10 mouse cellular contexts compared by ENCODE assay signal in the genomic region with DNA sequence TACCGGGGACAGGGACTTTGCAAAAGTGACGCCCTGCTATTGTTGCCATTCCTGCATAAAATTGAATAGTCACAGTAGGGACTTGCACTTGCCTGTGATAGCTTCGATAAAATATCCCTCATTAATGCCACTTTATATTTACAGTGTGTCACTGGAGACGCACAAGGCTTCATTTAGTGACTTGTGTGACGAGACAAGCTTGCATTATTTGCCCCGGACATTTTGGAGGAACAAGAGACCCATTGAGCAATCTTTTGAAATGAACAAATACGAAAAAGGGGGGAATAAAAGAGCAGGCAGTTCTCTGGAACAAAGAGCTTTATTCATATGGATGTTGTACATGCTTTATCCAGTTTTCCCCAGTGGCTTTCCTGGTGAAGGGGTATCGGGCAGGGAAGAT. TPM values are rescaled to one million over a fixed set of nuclear protein-coding genes. Genes with fewer than 3 reads are reported as not detected.
A peak's percentile ranks its signal among the peaks of the same experiment; 100 is the strongest.
DNase-seq lines count a peak whose midpoint lies in the region; ATAC-seq and TF ChIP-seq lines count a peak whose summit lies in the region.
"Had no signal": no experiment of that assay in that cellular context is flagged by ENCODE, and none has a peak within 500 bp of the region (broad histone marks: within the 10 kb centered on the region; RNA-seq: fewer than 3 reads in every experiment).

No protein-coding gene starts in this region.

- no peaks in the 10 kb centered on the region for H3K9me3 ChIP-seq in embryonic facial prominence, embryonic 10.5 days
- no peaks in the 10 kb centered on the region for H3K9me3 ChIP-seq in hindbrain, embryonic 13.5 days
- H3K9me3 ChIP-seq in midbrain, postnatal 0 days (ENCODE audit: low read length) = no peaks in the 10 kb centered on the region

- peak overlapping the region; percentile 95 for H3K9ac ChIP-seq in hindbrain, embryonic 13.5 days
- H3K9ac ChIP-seq in midbrain, postnatal 0 days (replicated peaks; ENCODE audit: low read length, poor library complexity, severe bottlenecking) = peak overlapping the region; percentile 48

- WGBS in embryonic facial prominence, embryonic 10.5 days = 11% methylated on average over 8 of the region's 8 CpGs
- WGBS in hindbrain, embryonic 13.5 days = 8% methylated on average over 8 of the region's 8 CpGs
- 11% methylated on average over 8 of the region's 8 CpGs for WGBS in midbrain, postnatal 0 days

- H3K36me3 ChIP-seq in embryonic facial prominence, embryonic 10.5 days (replicated peaks) = peaks cover 13% of the 10 kb centered on the region
- H3K36me3 ChIP-seq in hindbrain, embryonic 13.5 days = 0 out of 2 replicates have a peak, but pooled peaks cover 5% of the 10 kb centered on the region
- H3K36me3 ChIP-seq in midbrain, postnatal 0 days (ENCODE audit: insufficient read depth, low read length) = no peaks in the 10 kb centered on the region

- no peak for TF ChIP-seq CTCF in midbrain, postnatal 0 days (IDR thresholded peaks at IDR 0.05)

- ATAC-seq in hindbrain, embryonic 13.5 days (ENCODE audit: low FRiP score) = no peak
- no peak for ATAC-seq in midbrain, postnatal 0 days (ENCODE audit: low FRiP score)
- ATAC-seq: Patski had no signal

- peak; percentile 17 for DNase-seq in embryo, embryonic 10.5 days (ENCODE audit: low spot score)
- DNase-seq in embryo, embryonic 10 days (ENCODE audit: low spot score) = no peak
- DNase-seq in embryonic facial prominence, embryonic 10.5 days (ENCODE audit: low spot score) = no peak
- DNase-seq in midbrain, postnatal 0 days (ENCODE audit: low spot score) = no peak
- no peak for DNase-seq in layer of hippocampus, postnatal 14 days (ENCODE audit: low spot score in 2 of 2)
- no peak for DNase-seq in cerebellum, postnatal 14 days
- no peak for DNase-seq in heart, adult 9 months (ENCODE audit: low spot score in 2 of 2)
- DNase-seq: kidney, postnatal 14 days had no signal

- H3K27me3 ChIP-seq in embryonic facial prominence, embryonic 10.5 days (replicated peaks; ENCODE audit: low read depth, poor library complexity, severe bottlenecking) = peaks cover 7% of the 10 kb centered on the region; the same call in 1 of the 2 replicates
- no peaks in the 10 kb centered on the region for H3K27me3 ChIP-seq in hindbrain, embryonic 13.5 days
- H3K27me3 ChIP-seq in midbrain, postnatal 0 days (ENCODE audit: insufficient read depth, low read length) = no peaks in the 10 kb centered on the region
- H3K27me3 ChIP-seq: Patski had no signal

- 0 out of 2 replicates have a peak overlapping the region, but pooled peaks have one; percentile 3 for H3K27ac ChIP-seq in embryonic facial prominence, embryonic 10.5 days (replicated peaks)
- H3K27ac ChIP-seq in hindbrain, embryonic 13.5 days = no peak overlapping the region
- no peak overlapping the region for H3K27ac ChIP-seq in midbrain, postnatal 0 days (ENCODE audit: low read depth, low read length)

- H3K4me2 ChIP-seq in hindbrain, embryonic 13.5 days = peak overlapping the region; percentile 85
- peak overlapping the region; percentile 57 for H3K4me2 ChIP-seq in midbrain, postnatal 0 days (ENCODE audit: low read depth, low read length, poor library complexity, severe bottlenecking)

- H3K4me1 ChIP-seq in embryonic facial prominence, embryonic 10.5 days = peaks cover 52% of the 10 kb centered on the region
- H3K4me1 ChIP-seq in hindbrain, embryonic 13.5 days (replicated peaks) = peaks cover 40% of the 10 kb centered on the region
- H3K4me1 ChIP-seq in midbrain, postnatal 0 days (ENCODE audit: insufficient read depth, low read length) = peaks cover 3% of the 10 kb centered on the region

- H3K4me3 ChIP-seq in embryonic facial prominence, embryonic 10.5 days = peak overlapping the region; percentile 89
- peak overlapping the region; percentile 92 for H3K4me3 ChIP-seq in hindbrain, embryonic 13.5 days
- peak overlapping the region; percentile 92 for H3K4me3 ChIP-seq in midbrain, postnatal 0 days (ENCODE audit: low read depth, low read length)

RNA-seq across cellular contexts. Expression of a gene that starts 3.5 kb away (rescaled TPM):
- 119 and 120 TPM in 2 replicates for polyA plus RNA-seq in embryonic facial prominence, embryonic 10.5 days (2016; fragmentation: Nextera tagmentation; extraction: Ambion mirVana)
- polyA plus RNA-seq in hindbrain, embryonic 13.5 days (2015; fragmentation: Nextera tagmentation; extraction: Ambion mirVana) = 166 and 180 TPM in 2 replicates
- 200 and 232 TPM in 2 replicates for total RNA-seq in midbrain, postnatal 0 days (2014; rRNA removed)
- polyA plus RNA-seq in midbrain, postnatal 0 days (2015; fragmentation: Nextera tagmentation; extraction: Ambion mirVana) = 344 and 367 TPM in 2 replicates
- 100 to 1,000 TPM; 219 to 257 TPM for total RNA-seq in layer of hippocampus, postnatal 14 days (2021)
